Mouse (Mus musculus): Measurements from ENCODE around the gene Mapk11.
A peak's percentile ranks its signal among the peaks of the same experiment; 100 is the strongest.

Mapk11 gene

GRCm38 (mm10) chr15:89140659-89141252, 8.7 kb downstream of the Mapk11 start, which contains the start of gene Mapk12:
Gene Mapk12, minus strand, starts transcription at chr15:89140703.
- no peak for DNase-seq (ENCODE audit: low read depth)

- no peak for DNase-seq (ENCODE audit: low read depth)
These were observed 9.3 kb downstream of the Mapk11 start for GRCm38 (mm10) chr15:89140048-89140658.

GRCm38 (mm10) chr15:89138531-89138930, 10.9 kb downstream of the Mapk11 start:
- DNase-seq (ENCODE audit: low read depth), result no peak

GRCm38 (mm10) chr15:89138046-89138405, 11.4 kb downstream of the Mapk11 start:
- no peak for DNase-seq (ENCODE audit: low read depth)

GRCm38 (mm10) chr15:89137378-89138045, 11.9 kb downstream of the Mapk11 start:
- no peak for DNase-seq (ENCODE audit: low read depth)

GRCm38 (mm10) chr15:89136461-89137155, 12.8 kb downstream of the Mapk11 start:
- DNase-seq (ENCODE audit: low read depth), result no peak

- DNase-seq (ENCODE audit: low read depth), result peak; percentile 98
These were observed 18.1 kb downstream of the Mapk11 start for GRCm38 (mm10) chr15:89131316-89131715.

GRCm38 (mm10) chr15:89130245-89130644, 19.2 kb downstream of the Mapk11 start:
- DNase-seq (ENCODE audit: low read depth), result peak; percentile 51

GRCm38 (mm10) chr15:89128382-89129350, 20.8 kb downstream of the Mapk11 start, which contains the start of gene Hdac10:
Gene Hdac10, minus strand, starts transcription at chr15:89128700.
- DNase-seq (ENCODE audit: low read depth), result peak; percentile 88

GRCm38 (mm10) chr15:89127364-89127940, 22.0 kb downstream of the Mapk11 start:
- DNase-seq (ENCODE audit: low read depth), result no peak

- no peak for DNase-seq (ENCODE audit: low read depth)
These were observed 22.8 kb downstream of the Mapk11 start for GRCm38 (mm10) chr15:89126622-89127021.

- no peak for DNase-seq (ENCODE audit: low read depth)
These were observed 24.1 kb downstream of the Mapk11 start for GRCm38 (mm10) chr15:89125351-89125750.

- no peak for DNase-seq (ENCODE audit: low read depth)
These were observed 25.1 kb downstream of the Mapk11 start for GRCm38 (mm10) chr15:89124312-89124711.

GRCm38 (mm10) chr15:89123595-89123994, 25.8 kb downstream of the Mapk11 start:
- DNase-seq (ENCODE audit: low read depth), result no peak

GRCm38 (mm10) chr15:89122649-89123366, 26.6 kb downstream of the Mapk11 start, which contains the start of gene Tubgcp6:
Gene Tubgcp6, minus strand, starts transcription at chr15:89123112.
- peak; percentile 91 for DNase-seq (ENCODE audit: low read depth)

GRCm38 (mm10) chr15:89118007-89118406, 31.4 kb downstream of the Mapk11 start:
- DNase-seq (ENCODE audit: low read depth), result peak; percentile 59

- no peak for DNase-seq (ENCODE audit: low read depth)
These were observed 39.3 kb downstream of the Mapk11 start for GRCm38 (mm10) chr15:89110147-89110546.

GRCm38 (mm10) chr15:89106976-89107375, 42.5 kb downstream of the Mapk11 start:
- DNase-seq (ENCODE audit: low read depth), result no peak

GRCm38 (mm10) chr15:89106073-89106472, 43.4 kb downstream of the Mapk11 start:
- DNase-seq (ENCODE audit: low read depth), result no peak

- DNase-seq (ENCODE audit: low read depth), result no peak
These were observed 45.0 kb downstream of the Mapk11 start for GRCm38 (mm10) chr15:89104425-89104824.
